Mouse (Mus musculus): ENCODE measurements around the gene Atrnl1.

The Atrnl1 gene

GRCm38 (mm10) chr19:57927566-57928523 is 317.0 kb downstream of the Atrnl1 start:
- DNase-seq = peak; percentile 20

- no peak for DNase-seq
Observed at GRCm38 (mm10) chr19:57931626-57932025, 320.8 kb downstream of the Atrnl1 start.

DNA sequence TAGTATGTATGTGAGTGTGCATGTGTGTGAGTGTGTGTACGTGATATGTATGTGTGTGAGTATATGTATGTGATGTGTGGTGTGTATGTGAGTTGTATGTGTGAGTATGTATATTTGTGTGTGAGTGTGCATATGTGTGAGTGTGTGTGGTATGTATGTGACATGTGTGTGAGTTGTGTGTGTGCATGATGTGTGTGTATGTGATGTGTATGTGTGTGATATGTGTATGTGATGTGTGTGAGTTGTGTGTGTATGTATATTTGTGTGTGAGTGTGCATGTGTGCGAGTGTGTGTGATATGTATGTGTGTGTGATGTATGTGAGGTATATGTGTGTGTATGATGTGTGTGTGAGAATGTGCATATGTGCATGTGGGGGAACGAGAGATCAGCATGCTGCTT is 326.0 kb downstream of the Atrnl1 start:
- no peak for DNase-seq

DNA sequence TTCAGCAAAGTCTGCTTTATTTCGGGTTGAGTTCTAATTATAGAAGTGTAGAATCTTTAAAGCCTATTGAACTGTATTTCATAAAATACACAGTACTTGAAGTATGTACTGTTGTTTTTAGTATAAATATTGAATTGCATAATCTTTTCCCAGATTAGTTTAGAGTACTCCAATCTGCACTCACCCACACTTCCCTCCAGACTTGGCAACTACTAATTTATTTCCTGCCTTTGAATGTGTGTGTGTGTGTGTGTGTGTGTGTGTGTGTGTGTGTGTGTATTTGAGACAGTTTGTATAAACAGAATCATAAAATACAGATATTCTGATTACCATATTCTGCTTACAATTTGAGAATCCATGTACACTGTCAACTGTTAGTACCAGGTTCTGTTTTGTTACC is 328.3 kb downstream of the Atrnl1 start:
- DNase-seq = no peak

GRCm38 (mm10) chr19:57941529-57941928 is 330.7 kb downstream of the Atrnl1 start:
- DNase-seq = peak; percentile 35

DNA sequence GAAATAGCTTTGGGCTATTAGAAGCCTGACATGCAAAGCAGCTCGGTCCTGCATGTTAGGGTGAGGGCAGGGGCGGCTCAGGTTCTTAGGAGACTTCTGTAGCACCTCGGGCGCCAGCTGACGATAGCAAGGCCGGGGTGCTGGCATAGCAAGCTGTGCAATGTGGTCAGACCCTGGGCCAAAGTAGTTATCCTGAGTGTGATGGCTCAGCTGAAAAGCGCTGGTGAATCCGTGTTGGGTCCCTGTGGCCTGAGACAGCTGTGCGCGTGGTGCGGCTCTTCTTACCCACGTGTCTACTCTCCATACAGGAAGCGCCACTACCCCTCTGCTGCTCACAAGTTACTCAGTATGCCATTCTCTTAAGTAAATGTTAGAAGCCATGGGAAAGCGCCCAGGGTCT is 331.4 kb downstream of the Atrnl1 start:
- DNase-seq = no peak

- no peak for DNase-seq
Observed at GRCm38 (mm10) chr19:57943308-57943707, 332.5 kb downstream of the Atrnl1 start.

GRCm38 (mm10) chr19:57944680-57945079 is 333.8 kb downstream of the Atrnl1 start:
- DNase-seq = no peak

DNA sequence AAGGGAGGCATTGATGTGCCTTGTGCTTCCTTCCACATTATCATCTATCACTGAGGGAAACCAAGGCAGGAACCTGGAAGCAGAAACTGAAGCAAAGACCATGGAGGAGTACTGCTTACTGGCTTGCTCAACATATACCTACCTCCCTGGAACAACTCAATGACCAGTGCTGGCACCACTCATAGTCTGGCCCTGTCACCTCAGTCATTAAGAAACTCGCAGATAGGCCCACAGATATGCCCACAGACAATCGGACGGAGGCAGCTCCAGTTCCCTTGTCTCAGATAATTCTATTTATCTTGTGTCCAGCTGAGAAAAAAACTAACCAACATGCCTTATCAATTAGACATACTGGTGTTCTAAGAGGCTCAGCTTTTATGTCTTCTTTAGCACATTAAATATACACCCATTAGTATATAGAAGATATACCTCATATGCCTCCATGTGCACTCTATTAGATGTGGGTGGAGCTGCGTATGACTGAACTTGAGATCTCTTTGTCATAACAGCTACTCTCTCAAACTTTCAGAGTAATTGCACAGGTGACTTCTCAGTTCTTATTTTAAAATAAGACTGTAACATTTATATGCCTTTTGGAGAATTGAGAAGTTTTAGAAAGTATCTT is 334.9 kb downstream of the Atrnl1 start:
- DNase-seq = no peak

GRCm38 (mm10) chr19:57948489-57948888 is 337.7 kb downstream of the Atrnl1 start:
- DNase-seq = no peak

- DNase-seq = no peak
Observed at GRCm38 (mm10) chr19:57949260-57949917, 338.6 kb downstream of the Atrnl1 start.

- no peak for DNase-seq
Observed at GRCm38 (mm10) chr19:57954131-57954530, 343.3 kb downstream of the Atrnl1 start.

GRCm38 (mm10) chr19:57956459-57956858 is 345.6 kb downstream of the Atrnl1 start:
- DNase-seq = no peak

- no peak for DNase-seq
Observed at GRCm38 (mm10) chr19:57957363-57957762, 346.5 kb downstream of the Atrnl1 start.

DNA sequence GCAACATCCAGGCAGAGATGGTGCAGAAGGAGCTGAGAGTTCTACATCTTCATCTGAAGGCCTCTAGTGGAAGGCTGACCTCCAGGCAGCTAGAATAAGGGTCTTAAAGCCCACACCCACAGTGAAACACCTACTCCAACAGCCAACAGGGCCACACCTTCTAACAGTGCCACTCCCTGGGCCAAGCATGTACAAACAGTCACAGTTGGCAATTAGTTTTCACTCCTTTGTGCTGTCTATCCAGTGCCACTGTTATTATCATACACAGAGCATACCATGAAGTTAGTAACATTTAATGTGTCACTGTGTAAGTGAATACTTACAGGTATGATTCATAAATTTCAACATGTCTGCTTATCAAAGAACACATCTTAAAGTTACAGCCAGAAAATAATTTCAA is 347.3 kb downstream of the Atrnl1 start:
- no peak for DNase-seq

DNA sequence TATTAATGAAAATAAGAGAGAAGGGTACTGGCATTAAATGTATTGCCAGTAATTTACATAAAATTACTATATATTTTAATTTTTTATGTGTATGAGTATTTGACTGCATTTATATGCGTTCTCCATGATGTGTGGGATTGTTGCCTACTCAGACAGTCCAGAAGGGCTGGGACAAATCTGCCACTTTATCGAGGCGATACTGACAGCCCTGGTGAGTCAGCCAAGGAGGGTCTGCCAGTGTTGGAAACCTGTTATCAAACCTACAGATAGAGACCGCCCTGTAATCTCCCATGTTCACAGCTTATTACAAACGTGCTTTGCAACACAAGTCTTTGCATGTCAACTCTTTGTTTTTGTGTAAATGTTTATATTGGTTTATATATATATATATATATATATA is 347.9 kb downstream of the Atrnl1 start:
- DNase-seq = no peak

DNA sequence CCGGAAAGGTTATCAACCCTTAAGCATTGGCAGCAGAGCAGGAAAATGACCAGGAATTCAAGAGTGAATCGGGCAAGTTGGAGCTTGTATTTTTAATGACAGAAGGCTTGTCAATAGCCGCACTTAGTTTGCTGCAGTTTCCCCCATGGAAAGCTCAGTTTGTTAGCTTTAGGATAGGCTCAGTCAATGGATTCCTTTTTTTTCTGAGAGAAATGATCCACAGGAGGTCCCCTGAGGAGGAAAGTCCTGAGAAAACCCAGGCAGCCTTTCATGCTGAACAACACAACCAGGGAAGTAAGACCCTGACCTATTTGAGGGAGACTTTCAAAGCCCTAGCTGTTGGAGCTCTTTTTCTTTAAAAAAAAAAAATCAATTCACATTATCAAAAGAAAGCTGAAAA is 350.5 kb downstream of the Atrnl1 start:
- DNase-seq = no peak

DNA sequence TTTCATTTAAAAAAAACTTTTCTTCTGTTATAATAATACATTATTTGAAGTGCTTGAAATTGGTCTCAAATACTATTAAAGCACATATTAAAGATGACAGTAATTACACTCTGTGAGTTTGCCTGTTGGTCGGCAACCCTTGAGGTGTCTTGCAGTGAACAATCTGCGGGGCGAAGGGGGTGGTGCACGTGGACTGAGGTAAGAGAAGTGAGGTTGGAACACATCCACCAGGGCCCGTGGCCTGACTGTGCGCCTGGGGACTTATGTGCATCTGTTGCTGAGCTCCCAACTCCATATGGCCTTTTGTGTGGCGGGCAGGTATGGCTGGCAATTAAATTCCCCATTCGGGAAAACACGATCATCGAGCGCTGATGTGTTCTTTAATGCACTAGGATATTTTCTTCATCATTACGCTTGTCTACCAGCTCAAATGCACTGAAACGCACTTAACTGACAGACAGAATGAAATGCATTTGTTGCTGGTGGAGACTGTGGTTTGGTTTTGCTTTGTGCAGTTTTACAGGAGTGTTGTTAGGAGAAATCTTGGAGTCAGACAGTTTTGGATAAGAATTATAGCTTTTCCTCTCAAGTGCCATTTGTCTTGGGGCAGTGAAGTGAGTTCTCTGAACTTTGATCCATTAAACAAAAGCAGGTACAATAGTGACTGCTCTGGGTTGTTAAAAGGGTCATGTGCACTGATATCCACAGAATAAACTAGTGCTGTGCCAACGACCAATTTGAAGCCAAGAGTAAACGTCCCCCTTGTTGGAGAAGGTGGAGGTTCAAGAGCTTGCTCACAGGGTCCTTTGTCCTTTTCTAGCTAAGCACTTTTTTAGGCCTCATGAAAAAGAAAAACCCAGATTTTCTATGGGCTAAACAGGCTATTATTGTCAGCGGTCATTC is 351.2 kb downstream of the Atrnl1 start:
- DNase-seq = no peak

DNA sequence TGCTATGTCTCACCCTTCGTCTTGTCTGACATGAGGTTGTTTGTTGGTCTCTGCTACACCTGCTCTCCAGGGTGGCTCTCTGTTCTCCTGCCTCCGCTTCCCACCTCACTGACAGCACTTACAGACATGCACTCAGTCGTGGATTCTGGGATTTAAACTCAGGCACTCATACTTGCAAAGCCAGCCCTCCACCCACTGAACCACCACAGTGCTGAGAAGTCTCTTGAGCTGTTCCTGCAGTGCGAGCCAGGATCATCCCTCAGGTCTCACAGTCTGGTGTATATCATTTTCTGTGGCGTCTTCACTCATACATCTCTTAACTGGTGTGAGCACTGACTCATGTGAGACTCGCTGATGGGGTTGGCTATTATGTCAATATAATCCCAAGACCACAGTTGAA is 353.0 kb downstream of the Atrnl1 start:
- DNase-seq = no peak

DNA sequence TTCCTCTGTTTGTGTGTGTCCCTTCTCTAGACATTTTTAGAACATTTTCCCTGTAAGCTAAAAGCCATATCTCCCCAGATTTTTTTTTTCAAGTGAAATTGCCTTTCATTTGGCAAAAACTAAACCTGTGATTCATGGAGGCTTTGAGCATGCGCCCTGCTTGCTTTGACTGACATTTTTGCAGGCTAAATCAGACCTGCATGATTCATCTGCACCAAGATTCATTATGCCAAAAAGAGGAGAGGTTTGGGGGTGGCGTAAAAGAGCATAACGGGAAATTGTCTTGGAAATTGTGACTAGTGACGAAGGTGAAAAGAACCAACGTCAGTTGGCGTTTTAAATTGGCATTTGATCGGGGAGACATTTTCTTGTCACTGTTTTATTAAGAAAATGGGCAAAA is 358.9 kb downstream of the Atrnl1 start:
- no peak for DNase-seq

DNA sequence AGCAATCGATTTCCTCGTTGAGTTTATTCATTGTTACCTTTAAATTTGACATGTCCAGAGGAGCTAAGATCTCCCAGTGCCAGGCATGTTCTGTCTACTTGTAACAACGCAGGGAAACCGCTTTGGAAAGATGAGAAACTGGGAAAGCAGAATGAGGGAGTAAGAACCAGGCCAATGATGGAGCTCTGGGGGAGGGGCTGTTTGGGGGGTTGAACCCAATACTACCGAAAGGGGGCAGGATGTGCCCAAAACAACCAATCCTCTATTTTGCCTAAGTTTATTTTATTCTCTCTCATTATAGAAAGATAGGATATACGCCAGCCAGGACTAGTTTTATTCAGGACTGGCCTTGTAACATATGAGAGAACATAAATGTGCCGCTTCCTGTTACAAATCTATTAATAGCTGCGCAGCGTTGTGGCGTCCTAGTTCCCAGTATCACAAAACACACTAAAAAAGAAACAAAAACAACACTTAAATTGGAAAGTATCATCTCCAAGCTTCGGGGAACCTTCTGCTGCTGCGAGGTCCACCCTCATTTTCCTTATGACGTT is 359.6 kb downstream of the Atrnl1 start:
- DNase-seq = no peak

GRCm38 (mm10) chr19:57975201-57975600 is 364.4 kb downstream of the Atrnl1 start:
- no peak for DNase-seq
